Mouse (Mus musculus) limb, embryonic 15.5 days (tissue): ENCODE measurements around the gene Gm49320. TPM values are rescaled to one million over a fixed set of nuclear protein-coding genes. Genes with fewer than 3 reads are reported as not detected.

Experiments used
- ATAC-seq: fragments of 200-750 bp; cut with Nextera tagmentation; 2 replicates; pipeline ENCODE4 v1.8.0; 2017; ENCODE audit warnings: low read depth, moderate TSS enrichment; ENCODE audit not compliant: insufficient number of reproducible peaks, low FRiP score, low TSS enrichment
- H3K27ac ChIP-seq: fragments of 300-500 bp; sonication (generic); 2 replicates; pipeline ENCODE4 v1.5.1; 2015; ENCODE audit warnings: moderate library complexity, mild to moderate bottlenecking, inconsistent platforms
- H3K27me3 ChIP-seq: fragments of 300-500 bp; sonication (generic); 2 replicates; pipeline ENCODE4 v1.6.1; 2015; ENCODE audit warnings: inconsistent platforms
- H3K36me3 ChIP-seq: fragments of 300-500 bp; sonication (generic); 2 replicates; pipeline ENCODE4 v1.6.1; 2015; ENCODE audit warnings: inconsistent platforms
- H3K4me1 ChIP-seq: fragments of 300-500 bp; sonication (generic); 2 replicates; pipeline ENCODE4 v1.6.1; 2015; ENCODE audit warnings: inconsistent platforms
- H3K4me2 ChIP-seq: fragments of 300-500 bp; sonication (generic); 2 replicates; pipeline ENCODE4 v1.6.1; 2015; ENCODE audit warnings: mild to moderate bottlenecking, inconsistent platforms
- H3K4me3 ChIP-seq: fragments of 300-500 bp; sonication (generic); 2 replicates; pipeline ENCODE4 v1.5.1; 2015; ENCODE audit warnings: mild to moderate bottlenecking, inconsistent platforms
- H3K9ac ChIP-seq: fragments of 300-500 bp; sonication (generic); 2 replicates; pipeline ENCODE4 v1.6.1; 2015; ENCODE audit warnings: inconsistent platforms
- H3K9me3 ChIP-seq: fragments of 300-500 bp; sonication (generic); 2 replicates; pipeline ENCODE4 v1.6.1; 2016; ENCODE audit warnings: inconsistent platforms
- WGBS: fragments of 180-500 bp; shearing (Covaris S2); methylation state at CpG from one replicate; pipeline ENCODE4 v1.1.7; 2015; 5-methylcytosine and 5-hydroxymethylcytosine counted together
- polyA plus RNA-seq: library from polyadenylated mRNA; unstranded; fragments of >200 nt; fragmentation: Nextera tagmentation; extraction: Ambion mirVana; gene quantifications from 2 replicates; pipeline ENCODE4 v1.2.1, GENCODE M21; 2015

Gm49320 gene
- polyA plus RNA-seq, 1 experiment from 2014 or later: 0.90 TPM

DNA sequence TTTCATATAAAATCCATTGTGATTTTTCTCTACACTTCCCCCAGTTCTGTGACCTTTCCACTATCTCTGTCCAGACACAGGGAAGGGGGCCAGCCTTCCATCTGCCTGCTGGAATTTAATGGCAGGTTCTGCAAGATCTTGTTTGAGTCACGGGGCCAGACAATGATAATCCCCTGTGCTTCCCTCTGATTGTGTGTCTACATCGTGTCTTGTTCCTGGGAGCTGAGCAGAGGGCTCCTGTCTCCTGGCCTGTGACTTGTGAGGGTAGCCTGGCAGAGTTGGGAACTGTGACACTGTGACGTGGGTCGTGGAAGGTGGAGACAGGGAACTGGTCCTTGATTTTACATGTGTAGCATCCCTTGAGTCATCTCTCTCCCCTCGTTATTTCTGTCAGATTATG lies 8.9 kb upstream of the Gm49320 start:
- Histone ChIP-seq H3K36me3 (no peaks in the 10 kb centered on the region), H3K9me3 (no peaks in the 10 kb centered on the region), H3K4me2 (no peak overlapping the region), H3K4me1 (peaks cover 10% of the 10 kb centered on the region), H3K9ac (no peak overlapping the region), H3K4me3 (no peak overlapping the region), H3K27ac (no peak overlapping the region), H3K27me3 (peaks cover 26% of the 10 kb centered on the region)
- 63% methylated on average over 5 of the region's 5 CpGs for WGBS
- ATAC-seq: no peak

DNA sequence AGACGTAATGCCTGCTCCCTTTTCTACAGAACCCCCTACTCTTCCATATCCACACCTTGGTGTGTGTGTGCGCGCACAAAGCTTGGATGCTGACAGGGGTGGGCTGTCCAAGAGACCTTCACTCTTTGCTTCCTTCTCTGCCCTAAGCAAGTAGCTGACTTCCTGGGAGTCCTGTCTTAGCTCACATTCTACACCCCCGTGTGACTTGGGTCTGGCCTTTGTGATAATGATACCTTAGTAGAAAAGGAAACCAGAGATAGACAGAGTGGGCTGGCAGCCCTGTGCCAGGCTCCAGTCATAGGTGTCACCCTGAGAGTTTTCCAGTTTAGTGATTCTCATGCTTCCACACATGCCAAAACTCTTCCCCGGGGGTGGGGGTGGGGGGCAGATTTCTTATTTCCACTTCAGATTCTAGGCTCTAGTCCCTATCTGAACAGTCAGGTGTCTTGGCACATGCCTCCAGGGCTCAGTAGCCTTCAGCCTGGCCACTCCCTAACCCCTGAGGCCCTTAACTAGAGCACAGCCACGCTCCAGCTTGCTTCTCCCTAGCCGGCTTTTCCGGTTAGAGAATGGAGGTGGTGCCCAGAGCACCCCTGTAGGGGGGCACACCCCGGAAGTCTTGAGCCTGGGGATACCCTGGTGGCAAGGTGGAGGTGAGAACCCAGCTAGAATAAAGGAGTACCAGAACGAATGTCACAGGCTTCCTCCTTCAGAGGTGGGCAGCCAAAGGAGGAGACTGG lies 7.9 kb upstream of the Gm49320 start:
- no peaks in the 10 kb centered on the region for H3K9me3 ChIP-seq
- H3K27me3 ChIP-seq: peaks cover 24% of the 10 kb centered on the region
- H3K36me3 ChIP-seq: no peaks in the 10 kb centered on the region
- H3K27ac ChIP-seq: no peak overlapping the region
- no peak overlapping the region for H3K4me2 ChIP-seq
- no peak overlapping the region for H3K4me3 ChIP-seq
- no peak for ATAC-seq
- no peak overlapping the region for H3K9ac ChIP-seq
- whole genome bisulfite sequencing: 43% methylated on average over 10 of the region's 10 CpGs
- peaks cover 10% of the 10 kb centered on the region for H3K4me1 ChIP-seq

DNA sequence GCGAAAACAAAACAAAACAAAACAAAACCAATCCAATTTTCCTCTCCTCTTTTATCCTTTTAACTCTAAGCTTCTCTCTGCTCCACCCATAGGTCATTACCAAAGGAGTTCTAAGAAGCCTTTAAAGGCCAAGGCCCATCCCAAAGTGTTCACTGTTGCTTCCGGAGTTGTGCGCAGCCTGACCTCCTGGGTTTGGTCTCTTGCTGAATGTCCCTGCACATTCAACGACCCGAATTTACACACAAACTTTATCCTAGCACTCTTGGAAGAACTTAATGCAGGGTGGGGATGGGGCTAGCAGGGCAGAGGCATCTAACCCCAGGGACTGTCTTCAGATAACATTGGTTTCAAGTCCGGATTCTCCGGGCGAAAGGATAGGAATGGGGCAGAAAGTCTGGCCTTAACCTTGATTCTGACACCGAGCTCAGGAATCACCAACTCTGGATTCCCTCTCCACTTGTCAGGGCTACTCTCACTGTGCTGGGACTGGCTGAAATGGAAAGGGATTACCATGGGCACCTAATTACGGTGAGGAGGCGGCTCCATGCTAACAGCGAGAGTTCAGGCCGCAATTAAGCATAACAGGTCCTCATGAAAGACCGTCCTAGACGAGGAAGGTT lies 741 bp upstream of the Gm49320 start:
- Histone ChIP-seq H3K27me3 (no peaks in the 10 kb centered on the region), H3K9me3 (no peaks in the 10 kb centered on the region), H3K27ac (peak overlapping the region; percentile 96), H3K36me3 (peaks cover 15% of the 10 kb centered on the region), H3K4me1 (peaks cover 27% of the 10 kb centered on the region), H3K9ac (peak overlapping the region; percentile 67), H3K4me2 (peak overlapping the region; percentile 64), H3K4me3 (peak overlapping the region; percentile 78)
- ATAC-seq: 0 out of 2 replicates have a peak, but pooled peaks have one; percentile 0
- 21% methylated on average over 15 of the region's 15 CpGs for WGBS

DNA sequence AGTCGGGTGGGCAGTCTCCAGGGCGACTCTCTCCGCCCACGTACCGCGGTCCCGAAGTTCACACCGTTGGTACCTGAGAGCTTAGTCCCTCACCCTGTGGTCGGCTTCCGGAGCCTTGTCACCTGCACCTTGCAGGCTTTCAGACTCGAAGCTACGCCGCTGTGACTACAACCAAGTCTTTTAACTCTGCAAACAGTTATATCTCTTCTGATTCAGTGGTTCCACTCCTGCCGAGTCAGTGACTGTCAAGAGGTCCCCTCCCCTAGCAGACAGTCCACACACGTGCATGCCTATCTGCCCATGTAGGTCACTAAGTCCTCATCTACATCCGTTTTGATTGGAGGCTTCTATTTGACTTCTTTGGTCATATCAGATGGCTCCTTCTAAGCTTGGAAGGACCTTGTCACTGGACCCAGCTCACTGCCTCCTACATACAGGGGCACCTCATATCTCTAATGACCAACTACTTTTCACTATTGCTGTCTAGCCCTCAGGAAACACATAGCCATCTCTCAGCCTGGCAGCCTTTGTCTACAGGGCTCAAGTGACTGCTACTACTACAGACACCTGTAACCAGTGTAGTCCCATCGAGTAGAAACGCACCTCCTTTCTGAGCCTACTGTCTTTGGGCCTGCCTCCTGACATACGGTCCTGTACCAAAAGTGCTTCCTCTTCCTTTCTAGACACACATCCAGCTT lies 677 bp downstream of the Gm49320 start:
- ATAC-seq: no peak
- Histone ChIP-seq H3K27me3 (no peaks in the 10 kb centered on the region), H3K9me3 (no peaks in the 10 kb centered on the region), H3K4me1 (peaks cover 27% of the 10 kb centered on the region), H3K9ac (peak overlapping the region; percentile 67), H3K36me3 (peaks cover 29% of the 10 kb centered on the region), H3K4me3 (peak overlapping the region; percentile 78), H3K4me2 (peak overlapping the region; percentile 74), H3K27ac (peak overlapping the region; percentile 96)
- WGBS: 11% methylated on average over 19 of the region's 19 CpGs

DNA sequence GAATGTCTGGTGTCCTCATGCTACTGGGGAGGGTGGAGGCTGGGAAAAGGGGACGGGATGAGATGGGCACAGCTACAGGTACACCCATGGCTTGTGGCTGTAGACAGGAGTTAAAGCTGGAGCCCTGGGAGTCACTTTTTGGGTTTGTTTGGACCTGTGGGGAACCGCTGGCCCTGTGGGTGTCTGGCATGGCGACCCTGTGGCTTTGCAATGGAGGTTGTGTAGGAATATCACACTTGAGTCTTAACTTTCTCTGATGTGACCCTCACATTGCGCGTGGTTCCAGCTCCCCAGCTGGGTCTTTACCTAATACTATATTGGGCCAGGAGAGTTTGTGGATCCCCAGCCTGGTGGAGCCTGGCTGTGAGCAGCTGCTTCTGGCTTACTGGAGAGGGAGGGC lies 6.4 kb downstream of the Gm49320 start:
- Histone ChIP-seq H3K27ac (no peak overlapping the region), H3K9ac (no peak overlapping the region), H3K27me3 (no peaks in the 10 kb centered on the region), H3K4me2 (no peak overlapping the region), H3K4me1 (peaks cover 24% of the 10 kb centered on the region), H3K9me3 (no peaks in the 10 kb centered on the region), H3K36me3 (peaks cover 68% of the 10 kb centered on the region), H3K4me3 (no peak overlapping the region)
- no peak for ATAC-seq
- WGBS: 96% methylated on average over 5 of the region's 5 CpGs

DNA sequence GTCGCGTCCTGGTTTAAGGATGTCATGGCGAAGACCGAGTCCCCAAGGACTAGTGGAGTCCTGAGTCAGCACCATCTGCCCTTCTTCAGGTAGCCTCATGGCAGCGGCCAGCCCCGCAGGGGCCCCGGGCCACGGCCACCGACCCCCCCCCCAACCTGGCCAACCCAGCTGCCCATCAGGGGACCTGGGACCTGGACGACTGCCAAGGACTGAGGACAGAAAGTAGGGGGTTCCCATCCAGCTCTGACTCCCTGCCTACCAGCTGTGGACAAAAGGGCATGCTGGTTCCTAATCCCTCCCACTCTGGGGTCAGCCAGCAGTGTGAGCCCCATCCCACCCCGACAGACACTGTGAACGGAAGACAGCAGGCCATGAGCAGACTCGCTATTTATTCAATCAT lies 7.1 kb downstream of the Gm49320 start:
- no peak overlapping the region for H3K27ac ChIP-seq
- H3K4me3 ChIP-seq: no peak overlapping the region
- H3K36me3 ChIP-seq: peaks cover 71% of the 10 kb centered on the region
- no peak overlapping the region for H3K9ac ChIP-seq
- no peaks in the 10 kb centered on the region for H3K27me3 ChIP-seq
- no peaks in the 10 kb centered on the region for H3K9me3 ChIP-seq
- ATAC-seq: no peak
- H3K4me1 ChIP-seq: peaks cover 23% of the 10 kb centered on the region
- no peak overlapping the region for H3K4me2 ChIP-seq
- 95% methylated on average over 12 of the region's 13 CpGs for WGBS

DNA sequence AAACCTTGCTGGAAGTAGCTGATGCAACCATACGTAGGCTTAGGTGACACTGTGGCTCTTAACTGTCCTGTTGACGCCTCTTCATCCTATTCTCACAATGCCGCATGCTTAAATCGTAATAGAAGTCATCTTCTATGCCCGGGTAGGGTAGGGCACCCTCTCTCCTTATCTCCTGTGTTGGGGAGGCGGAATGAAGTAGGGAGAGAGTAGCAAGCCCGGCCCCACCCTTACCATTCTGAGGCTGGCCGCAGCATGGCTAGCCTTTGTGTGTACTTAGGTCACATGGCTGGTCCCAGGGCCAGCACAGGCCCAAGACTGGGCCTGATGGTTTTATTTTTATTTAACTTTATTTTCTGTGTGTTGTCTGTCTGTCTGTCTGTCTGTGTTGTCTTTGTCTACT lies 8.6 kb downstream of the Gm49320 start:
- no peaks in the 10 kb centered on the region for H3K27me3 ChIP-seq
- no peak overlapping the region for H3K9ac ChIP-seq
- H3K27ac ChIP-seq: no peak overlapping the region
- no peak for ATAC-seq
- WGBS: 93% methylated on average over 8 of the region's 8 CpGs
- no peaks in the 10 kb centered on the region for H3K9me3 ChIP-seq
- H3K36me3 ChIP-seq: peaks cover 62% of the 10 kb centered on the region
- H3K4me3 ChIP-seq: no peak overlapping the region
- no peak overlapping the region for H3K4me2 ChIP-seq
- H3K4me1 ChIP-seq: peaks cover 18% of the 10 kb centered on the region

DNA sequence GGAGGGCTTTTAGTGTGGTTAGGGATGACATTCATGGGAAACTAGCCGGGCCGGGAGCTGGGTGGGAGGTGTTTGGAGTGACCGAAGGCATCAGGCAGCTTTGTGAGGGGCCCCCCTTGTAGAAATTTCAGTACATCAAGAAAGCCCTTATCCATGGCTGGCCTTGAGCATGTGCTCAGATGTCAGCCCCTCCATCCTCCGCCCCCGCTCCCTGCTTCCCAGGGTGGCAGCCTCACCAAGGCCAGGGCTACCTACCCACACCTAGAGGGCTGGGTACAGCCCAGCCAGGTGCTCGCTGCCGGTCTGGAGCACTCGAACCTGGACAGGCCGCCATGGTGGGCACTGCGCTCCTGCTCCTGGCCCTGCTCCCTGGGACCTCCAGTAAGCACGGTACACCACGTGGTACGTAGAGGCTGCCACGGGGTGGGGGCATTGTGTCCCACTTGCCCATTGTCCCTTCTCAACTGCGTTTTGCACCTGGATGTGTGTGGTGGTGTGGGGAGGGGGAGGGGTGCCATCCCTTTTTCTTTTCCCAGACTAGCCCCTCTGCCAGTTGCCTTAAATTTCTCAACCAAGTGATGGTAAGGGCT lies 9.4 kb downstream of the Gm49320 start, which contains the start of gene Tgfbr3l:
TSS of gene Tgfbr3l (plus strand) at position 264 of the 590 bp plus-strand sequence.
- H3K9me3 ChIP-seq: no peaks in the 10 kb centered on the region
- H3K4me3 ChIP-seq: no peak within 1 kb of the TSS
- H3K4me2 ChIP-seq: no peak within 1 kb of the TSS
- H3K4me1 ChIP-seq: peaks cover 23% of the 10 kb centered on the region
- H3K36me3 ChIP-seq: peaks cover 54% of the 10 kb centered on the region
- no peaks in the 10 kb centered on the region for H3K27me3 ChIP-seq
- 86% methylated on average over 15 of the region's 15 CpGs for WGBS
- ATAC-seq: no peak
- no peak within 1 kb of the TSS for H3K9ac ChIP-seq
- H3K27ac ChIP-seq: no peak within 1 kb of the TSS

DNA sequence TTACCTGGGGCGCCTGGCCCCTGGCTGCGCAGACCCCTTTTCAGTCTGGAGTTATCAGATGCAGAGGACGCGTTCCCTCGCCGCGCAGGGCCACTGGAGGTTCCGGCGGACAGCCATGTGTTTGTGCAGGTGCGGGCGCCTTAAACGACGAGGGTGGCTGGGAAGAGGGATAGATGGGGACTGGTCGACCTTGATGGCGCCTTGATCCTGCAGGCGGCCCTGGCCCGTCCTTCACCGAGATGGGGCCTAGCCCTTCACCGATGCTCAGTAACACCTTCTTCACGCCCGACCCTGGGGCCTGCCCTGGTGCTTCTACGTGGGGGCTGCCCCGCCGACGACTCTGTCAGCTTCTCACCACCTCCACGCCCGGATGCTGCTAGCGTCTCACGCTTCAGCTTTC lies 10.5 kb downstream of the Gm49320 start:
- Histone ChIP-seq H3K36me3 (peaks cover 42% of the 10 kb centered on the region), H3K4me2 (no peak overlapping the region), H3K4me3 (no peak overlapping the region), H3K9me3 (no peaks in the 10 kb centered on the region), H3K4me1 (peaks cover 31% of the 10 kb centered on the region), H3K27me3 (no peaks in the 10 kb centered on the region), H3K27ac (no peak overlapping the region), H3K9ac (no peak overlapping the region)
- 22% methylated on average over 29 of the region's 29 CpGs for WGBS
- ATAC-seq: no peak

DNA sequence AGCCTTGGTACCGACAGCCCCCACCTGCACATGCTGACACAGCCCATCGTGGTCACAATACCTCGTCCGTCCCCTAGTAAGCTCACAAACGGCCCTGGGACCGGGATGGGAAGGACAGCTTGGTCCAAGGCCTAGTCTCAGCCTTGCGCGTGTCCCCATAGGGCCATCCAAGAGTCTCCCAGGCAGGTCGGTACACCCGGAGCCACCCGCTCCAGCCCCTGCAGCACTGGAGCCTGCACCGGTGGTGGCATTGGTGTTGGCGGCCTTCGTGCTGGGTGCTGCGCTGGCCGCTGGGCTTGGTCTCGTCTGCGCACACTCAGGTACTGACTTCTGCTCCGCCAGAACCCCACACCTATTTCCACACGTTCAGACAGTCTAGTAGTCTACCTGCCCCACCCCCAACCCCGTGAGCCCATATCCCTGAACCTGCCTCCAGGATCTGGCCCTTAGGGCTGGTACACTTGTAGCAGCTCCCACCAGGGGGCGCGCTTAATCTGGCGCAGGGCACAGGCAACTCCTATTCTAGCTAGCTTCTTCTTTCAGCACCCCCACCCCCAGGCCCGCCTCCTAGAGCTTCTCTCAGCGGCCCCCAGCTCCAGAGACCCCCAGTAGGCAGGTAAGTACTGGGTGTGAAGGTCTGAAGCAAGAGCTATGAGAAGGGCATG lies 11.8 kb downstream of the Gm49320 start:
- ATAC-seq: no peak
- no peaks in the 10 kb centered on the region for H3K27me3 ChIP-seq
- no peak overlapping the region for H3K4me3 ChIP-seq
- H3K36me3 ChIP-seq: peaks cover 42% of the 10 kb centered on the region
- WGBS: 33% methylated on average over 26 of the region's 26 CpGs
- H3K4me1 ChIP-seq: peaks cover 33% of the 10 kb centered on the region
- H3K27ac ChIP-seq: no peak overlapping the region
- H3K9me3 ChIP-seq: no peaks in the 10 kb centered on the region
- no peak overlapping the region for H3K4me2 ChIP-seq
- H3K9ac ChIP-seq: no peak overlapping the region

DNA sequence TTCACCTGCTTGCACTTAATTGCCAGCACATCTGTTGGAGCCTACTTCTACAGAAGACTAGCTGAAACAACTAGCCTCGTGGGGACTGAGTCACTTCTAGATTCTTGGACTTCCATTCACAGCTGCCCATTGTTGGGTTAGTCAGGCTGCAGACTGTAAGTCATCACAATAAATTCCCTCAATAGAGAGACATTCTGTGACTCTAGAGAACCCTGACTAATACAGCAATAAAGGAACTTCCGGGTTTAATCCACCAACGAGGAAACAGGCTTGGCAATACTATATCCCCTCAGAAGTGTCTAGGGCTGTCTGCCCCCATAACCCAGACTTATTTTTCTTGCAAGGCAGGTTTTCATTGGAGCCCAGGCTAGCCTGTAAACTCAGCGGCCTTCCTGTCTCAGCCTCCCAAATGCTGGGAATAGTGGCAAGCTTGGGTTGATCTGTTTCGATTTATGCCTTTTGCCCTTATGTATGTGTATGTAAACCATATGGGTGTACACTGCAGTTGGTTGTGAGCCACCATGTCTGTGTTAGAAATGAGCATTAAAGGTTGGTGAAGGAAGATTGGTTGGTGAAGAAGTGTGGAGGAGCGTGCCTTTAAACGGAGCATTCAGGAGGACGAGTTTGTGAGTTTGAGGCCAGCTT lies 13.6 kb downstream of the Gm49320 start:
- 42% methylated on average over 8 of the region's 8 CpGs for WGBS
- Histone ChIP-seq H3K4me1 (peaks cover 39% of the 10 kb centered on the region), H3K27ac (peak overlapping the region; percentile 96; the same call in 1 of the 2 replicates), H3K4me2 (peak overlapping the region; percentile 83), H3K9ac (peak overlapping the region; percentile 91; the same call in 1 of the 2 replicates), H3K36me3 (peaks cover 39% of the 10 kb centered on the region), H3K27me3 (no peaks in the 10 kb centered on the region), H3K4me3 (peak overlapping the region; percentile 96), H3K9me3 (no peaks in the 10 kb centered on the region)
- ATAC-seq: no peak
